Mouse (Mus musculus): ENCODE results near the gene Npc2.

Npc2 gene

DNA sequence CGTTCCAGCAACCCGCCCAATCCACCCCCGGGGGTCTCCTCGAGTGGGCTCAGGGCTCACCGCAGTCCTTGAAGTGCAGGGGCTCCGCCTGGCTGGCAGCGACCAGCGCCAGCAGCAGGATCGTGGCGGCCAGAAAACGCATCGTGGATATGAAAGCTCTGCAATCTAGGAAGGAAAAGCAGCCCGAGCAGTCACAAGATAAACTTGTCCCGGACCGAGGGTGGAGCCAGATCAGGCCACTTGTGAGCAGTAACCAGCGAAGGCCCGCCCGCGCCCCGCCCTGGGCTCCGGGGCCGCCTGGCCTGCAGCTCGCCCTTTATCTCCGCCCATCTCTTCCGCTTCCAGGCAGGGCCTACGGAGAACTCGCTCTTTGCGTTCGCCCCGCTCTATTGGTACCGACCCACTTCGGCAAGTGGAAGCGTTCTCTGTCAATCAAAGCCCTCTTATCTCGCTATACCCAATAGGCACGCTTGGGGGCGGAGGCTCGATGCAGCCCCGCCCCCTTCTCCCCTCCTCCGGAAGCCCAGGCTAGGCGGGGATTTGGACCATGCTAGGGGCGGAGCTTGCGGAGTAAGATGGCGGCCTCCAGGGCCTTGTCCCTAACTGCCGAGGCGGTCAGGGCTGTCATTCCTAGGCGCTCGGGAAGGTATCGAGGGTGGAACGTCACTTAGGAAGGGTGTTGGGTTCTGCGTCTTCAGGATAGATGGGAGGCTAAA lies at the start of gene Npc2, which contains the start of gene Isca2:
Npc2 (minus strand) TSS at position 427 of the 716 bp plus-strand sequence.
Isca2 (plus strand) TSS at position 526 of the 716 bp plus-strand sequence.
- peak; percentile 94 to 95 for DNase-seq

DNA sequence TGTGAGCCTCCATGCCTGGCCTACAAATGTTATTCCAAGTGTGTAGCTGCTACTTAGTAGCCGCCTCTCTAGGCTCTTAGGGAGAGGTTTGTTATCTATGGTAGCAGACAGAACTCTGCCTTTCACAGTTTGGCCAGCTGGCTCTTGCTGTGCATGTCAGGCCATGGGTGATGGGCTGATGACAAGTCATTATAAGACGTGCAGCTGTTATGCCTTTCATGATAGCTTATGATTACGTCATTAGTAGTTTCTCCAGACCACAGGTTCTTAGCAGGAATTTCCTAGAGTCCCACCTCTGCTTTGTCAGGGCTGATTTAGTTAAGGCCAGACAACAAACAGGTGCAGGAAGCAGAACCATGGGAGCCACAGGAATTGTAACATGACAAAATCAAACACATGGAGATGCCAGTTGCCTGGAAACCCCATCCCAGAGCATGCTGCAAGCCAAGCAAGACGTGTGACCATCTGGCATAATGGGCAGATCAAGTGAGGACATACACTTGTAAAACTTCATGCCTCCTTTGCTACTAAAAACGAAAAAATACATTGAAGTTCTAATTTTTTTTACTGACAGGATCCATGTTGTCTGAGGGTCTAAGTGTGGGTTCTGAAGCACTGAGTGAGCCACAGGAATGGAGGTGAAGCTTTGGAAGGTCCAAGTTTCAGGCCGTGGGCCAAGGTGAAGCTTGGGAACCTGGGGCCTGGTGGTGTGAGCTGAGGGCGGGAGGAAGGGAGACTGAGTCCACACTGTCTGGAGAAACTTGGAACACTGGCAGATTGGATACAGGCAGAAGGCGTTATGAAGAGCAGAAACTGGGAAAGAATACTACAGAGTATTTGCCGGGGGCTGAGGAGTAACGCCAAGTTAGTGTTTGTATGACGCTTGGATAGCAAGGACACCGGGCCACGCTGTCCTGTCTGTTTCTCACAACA lies 46.5 kb upstream of the Npc2 start:
- no peak for DNase-seq

DNA sequence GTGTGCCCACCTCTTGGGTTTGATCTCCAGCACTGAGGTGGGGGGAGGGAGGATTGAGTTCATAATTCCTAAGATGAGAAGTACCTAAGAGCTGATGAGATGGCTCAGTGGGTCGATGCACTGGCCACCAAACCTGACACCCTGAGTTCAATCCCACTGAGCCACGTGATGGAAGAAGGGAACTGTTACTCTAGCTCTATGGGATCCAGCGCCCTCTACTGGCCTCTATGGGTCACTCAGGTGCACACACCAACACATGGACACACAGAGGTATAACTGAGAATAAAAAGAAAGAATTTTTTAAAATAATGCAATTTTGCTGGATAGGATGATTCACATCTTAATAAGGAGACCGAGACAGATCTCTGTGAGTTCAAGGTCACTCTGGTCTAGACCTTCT lies 45.5 kb upstream of the Npc2 start:
- no peak for DNase-seq

DNA sequence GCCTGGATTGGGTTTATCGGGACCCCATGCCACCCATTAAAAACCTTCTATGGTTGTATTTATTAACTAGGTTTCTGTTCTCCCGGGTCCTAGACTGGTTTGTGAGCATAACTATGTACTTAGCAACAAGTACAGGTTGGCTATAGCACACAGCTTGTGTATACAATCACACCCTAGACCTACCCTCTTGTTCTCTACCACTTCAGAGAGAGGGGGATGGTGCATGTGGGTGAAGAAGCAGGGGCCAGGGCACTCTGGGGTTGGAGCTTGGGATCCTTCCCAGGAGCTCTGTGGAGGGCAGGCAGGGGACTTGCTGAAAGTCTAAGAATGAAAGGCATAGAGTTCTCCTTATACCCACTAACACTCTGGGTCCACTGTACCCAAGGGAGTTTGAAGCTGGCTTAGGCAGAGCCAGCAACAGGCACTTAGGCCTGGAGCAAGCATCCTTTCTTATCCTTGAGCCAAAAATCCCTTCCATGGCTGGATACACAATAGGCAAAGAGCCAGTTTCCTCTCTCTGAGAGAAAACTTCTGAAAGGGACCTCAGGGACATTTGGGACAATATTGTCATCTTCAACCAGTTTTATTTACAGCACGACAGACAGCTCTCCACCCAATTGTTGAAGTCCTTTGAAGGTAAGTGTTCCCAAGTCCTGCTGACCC lies 41.8 kb upstream of the Npc2 start:
- no peak for DNase-seq

DNA sequence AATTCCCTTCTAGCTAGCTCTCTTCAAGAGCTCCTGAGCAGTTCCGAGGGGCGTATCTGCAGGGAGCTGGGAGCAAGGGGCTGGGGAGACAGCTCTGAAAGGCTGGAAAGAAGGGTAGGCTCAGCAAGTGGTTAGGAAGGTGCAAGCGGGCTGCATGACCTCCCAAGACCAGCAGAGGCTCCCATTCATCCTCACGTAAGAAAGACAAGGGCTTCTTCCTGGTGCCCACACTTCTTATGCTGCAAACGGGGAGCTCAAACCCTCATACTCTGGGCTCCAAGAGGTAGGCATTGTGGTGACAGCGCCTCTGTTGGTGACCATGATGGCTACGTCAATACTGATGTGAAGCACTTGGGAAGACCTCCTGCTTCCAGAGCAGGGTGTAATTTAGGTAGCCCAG lies 40.8 kb upstream of the Npc2 start:
- no peak for DNase-seq

DNA sequence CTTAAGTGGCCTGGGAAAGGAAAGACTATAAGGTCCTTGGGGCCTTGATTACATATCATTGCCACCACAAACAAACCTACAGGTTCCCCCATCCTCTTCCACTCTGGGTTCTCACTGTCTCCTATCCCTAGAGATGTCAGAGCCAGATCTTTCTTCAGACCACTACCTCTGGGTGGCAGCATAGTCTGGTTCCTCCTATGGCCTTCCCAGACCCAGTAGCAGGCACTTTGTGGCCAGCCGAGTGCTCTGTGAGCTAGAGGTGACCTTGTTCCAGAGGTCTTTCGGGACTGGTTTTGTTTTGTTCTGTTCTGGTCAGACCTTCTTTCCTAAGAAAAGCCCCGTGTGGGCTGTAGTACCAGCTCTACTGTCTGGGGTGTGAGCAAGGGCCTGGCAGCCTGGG lies 39.1 kb upstream of the Npc2 start:
- DNase-seq, result no peak

DNA sequence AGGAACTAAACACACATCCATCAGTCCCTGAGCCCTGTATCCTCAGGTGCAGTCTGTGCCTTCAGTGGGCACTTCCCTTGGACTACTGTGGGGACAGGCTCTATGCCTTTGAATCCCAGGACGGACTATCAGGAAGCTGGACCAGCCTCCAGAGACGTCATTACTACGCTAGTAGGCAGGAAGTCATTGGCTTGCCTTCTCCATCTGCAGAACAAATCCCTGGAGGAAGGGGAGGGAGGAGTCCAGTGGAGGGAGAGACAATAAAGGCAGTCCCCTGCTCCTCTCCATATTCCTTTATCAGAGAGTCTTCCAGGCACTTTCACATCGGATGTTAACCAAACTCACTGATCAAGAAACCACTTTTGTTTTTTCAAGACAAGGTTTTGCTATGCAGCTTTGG lies 38.6 kb upstream of the Npc2 start:
- DNase-seq, result no peak

DNA sequence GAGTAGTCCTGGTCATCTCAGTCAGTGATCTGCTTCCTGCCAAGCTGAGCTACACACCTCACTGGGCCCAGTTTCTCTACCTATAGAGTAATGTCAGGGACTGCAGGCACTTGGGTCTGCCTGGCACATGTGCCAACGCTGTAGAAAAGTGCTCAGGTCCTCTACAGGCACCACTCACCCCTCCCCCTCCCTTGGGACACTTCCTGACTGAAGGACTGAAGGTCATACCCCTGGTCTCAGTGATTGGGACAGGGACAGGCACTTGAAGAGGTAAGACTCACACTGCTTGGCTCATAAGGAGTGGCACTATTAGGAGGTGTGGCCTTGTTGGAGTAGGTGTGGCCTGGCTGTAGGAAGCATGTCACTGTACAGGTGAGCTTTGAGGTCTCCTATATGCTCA lies 37.9 kb upstream of the Npc2 start:
- no peak for DNase-seq

DNA sequence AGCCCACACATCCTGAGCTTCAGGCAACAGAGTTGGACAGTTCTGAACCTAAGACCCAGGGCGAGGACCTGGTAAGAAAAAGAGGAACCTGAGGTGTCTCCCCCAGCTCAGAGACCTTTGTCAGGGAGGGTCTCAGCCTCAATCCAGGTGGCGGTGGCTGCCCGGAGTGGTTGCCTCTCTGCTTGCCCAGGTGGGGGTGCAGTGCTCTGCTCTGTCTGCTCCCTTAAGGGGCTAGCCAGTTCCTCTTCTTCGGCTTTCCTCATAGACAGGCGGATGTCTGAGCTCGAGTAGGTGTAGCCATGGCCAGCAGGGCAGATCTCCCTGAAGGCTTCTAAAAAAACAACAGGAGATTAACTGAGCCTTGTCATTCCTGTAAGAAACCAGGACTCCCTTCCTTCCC lies 36.1 kb upstream of the Npc2 start:
- peak in 1 of 2 experiments; percentile 11 for DNase-seq

DNA sequence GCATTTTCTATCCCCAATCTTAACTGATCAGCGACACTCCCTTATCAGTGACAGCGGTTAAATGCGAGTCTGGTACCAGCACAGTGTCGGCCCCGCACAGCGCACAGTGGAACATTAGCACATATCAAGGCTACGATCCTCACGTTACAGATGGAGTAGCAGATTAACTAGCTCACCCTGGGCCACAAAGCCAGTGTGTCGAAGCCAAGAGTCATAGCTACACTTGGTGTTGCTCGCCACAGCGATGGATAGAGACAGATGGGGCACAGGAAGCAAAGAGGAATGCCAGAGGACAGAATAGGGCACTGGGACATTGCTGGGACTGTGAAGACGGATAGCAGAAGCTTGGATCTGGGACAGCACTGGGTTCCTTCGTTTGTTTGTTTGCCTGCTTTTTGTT lies 34.4 kb upstream of the Npc2 start:
- DNase-seq, result no peak

DNA sequence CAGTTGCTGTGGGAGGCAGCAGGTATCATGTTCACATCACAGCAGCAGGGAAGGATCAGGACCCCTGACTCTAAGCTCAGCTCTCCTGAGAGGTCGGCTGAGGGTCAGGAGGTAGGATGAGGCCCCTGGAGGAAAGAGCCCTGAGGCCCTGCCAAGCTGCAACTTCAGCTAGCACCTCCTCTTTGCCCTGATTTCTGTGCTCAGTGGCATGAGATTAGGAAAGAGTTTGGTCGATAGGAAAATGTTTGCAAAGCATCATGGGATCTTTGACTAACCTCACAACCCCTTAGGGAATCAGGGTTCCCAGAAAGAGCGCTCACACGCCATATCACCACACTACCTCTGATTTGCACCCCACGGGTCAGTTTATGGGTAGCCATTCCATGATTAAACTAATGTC lies 33.8 kb upstream of the Npc2 start:
- no peak for DNase-seq

DNA sequence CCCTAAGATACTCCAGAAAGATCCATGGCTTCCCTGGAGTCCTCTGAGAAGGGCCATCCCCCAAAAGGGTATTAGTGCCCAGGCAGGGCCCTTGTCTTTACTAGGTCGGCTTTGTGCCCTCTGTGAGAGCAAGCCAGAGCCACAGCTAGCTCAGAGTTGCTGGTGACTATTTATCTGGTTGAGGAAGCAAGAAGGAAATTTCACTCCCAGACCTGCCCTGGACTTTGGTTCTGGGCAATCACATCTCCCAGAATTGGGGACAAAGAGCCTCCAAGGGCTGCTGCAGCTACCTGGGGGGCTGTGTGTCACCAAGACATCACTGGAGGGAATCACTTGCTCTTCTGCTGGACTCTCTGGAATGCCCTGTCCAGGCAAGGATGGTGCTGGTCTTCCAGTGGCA lies 33.1 kb upstream of the Npc2 start:
- no peak for DNase-seq

DNA sequence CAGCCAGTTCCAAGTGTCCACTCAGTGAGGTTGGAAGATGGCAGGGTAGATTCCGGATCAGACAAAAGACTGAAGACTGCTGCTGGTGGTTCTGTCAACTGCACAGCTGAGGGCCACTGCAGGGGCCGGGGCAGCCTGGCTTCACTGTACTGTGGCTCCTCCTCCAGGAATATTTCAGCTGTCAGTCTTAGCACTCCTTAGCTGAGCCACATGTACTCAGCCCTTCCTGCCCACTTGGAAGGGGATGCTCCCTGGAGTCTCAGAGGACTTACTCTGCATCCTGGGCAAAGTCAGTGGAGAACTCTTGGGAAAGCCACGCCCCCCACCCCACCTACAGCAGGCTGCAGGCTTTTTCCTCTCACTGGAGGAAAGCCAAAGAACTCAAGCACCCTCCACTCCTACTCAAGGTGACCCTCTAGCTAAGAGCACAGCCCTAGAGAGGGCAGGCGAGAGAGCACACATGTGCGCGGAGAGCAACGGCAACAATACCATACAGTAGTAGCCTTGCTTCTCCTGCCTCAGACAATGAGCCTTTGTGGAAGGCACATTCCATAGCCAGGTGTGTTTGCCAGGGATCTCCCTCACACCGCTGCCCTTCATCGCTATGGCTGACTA lies 32.4 kb upstream of the Npc2 start:
- DNase-seq, result no peak

DNA sequence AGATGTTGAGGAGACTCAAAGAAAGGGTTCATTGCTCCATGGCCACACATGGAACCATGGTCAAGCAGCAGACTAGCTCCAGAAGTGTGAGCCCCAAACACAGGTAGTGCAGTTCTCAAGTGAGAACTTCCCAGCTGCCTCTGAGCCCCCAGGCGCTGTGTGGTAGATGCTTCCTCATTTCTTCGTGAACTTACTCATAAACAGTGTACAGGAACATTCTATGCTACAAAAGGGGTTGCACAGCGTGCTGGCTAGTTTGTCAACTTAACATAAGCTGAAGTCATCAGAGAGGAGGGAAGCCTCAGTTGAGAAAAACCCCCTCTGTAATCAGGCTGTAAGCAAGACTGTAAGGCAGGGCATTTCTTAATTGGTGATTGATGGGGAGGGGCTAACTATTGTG lies 29.7 kb upstream of the Npc2 start:
- no peak for DNase-seq

DNA sequence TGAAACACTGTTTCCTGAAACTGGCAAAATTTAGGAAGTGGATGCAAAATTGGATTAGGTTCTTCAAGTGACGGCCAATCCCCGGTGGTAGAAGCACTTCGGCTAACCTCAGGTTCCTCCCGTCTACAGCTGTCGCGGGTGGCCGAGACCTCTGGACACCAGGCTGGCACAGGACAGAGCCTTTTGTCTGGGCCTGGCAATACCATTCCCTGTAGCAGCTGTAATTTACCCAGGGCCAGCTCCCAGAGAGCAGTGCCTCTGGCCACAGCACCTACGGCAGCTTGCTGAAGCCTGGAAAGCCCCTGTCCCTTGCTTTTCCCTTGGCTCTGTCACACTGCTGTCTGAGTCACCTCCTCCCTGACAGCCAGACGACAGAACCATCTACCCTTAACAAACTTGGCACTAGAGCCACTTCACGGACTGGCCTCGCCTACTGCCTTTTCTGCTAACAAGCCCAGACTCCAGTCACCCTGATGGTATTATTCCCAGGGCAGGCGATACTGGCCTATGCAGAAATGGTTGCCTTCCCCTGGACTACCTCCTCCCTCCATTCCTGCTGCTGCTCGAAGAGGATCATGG lies 28.7 kb upstream of the Npc2 start:
- DNase-seq, result no peak

DNA sequence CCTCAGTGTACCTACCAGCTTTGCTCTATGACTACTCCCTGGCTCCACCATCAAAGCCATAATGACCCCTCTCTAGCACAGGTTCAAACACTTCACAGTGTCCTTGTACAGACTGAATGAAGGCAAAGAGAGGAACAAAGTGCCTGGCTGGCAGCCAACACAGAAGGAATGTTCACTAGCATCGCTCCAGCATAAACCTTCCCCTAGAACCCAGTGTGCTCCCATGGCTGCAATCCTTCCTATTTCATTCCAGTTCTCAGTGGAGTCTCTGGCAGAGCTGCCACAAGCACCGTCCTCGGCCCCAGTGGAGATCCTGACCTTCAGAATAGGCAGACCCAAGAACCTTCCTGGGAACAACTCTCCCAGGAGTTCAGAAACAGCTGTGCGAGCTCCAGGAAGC lies 27.5 kb upstream of the Npc2 start:
- DNase-seq, result no peak

DNA sequence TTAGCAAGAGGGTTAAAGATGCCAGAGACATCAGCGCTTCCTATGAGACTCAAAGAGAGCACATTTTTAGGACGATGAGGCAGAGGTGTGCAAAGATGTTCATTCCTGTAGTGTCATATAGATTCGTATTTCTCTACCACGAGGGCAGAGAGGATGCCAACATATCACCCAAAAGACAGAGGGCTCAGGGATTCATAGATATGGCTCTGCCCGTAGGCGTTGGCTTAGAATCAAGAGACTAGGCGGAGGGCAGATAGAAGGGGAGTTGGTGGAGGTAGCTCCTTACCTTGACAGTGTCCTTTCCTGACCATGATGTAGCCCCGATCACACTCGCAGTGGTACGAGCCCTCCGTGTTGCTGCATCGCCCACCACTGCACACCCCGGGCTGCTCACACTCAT lies 26.1 kb upstream of the Npc2 start:
- no peak for DNase-seq

DNA sequence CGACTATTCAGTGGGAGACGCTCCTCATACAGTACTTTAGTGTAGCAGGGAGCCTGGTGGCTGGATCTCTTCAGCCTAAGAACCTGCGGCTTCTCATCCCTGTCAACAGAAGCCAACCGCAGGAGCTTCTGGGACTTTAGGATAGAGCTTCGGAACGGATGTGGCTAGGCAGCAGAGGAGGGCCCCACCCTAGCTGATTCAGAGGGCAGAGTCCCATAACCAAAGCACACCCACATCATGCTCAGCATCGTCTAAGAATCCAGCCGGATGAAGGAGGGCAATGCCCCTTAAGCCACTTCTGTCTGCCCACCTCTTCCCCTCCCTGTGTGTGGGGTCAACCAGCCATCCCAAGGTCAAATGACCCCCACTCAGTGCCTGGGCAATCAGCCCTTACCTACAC lies 21.7 kb upstream of the Npc2 start:
- DNase-seq, result no peak

DNA sequence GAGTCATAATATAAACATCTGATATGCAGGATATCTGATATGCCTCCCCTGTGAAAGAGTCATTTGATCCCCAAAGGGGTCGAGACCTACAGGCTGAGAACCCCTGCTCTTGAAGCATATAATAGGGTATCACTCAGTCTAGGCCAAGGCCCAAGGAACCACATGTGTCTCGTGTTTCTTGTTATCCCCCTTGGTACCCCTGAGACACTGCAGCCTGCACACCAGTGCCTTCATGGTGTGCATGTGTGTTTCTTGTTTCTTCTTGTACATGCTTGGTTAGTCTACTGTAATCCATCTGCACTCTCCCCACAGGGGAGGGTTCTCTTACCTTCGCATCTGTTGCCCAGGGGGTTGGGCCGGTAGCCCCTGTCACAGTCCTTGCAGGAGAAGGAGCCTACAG lies 19.7 kb upstream of the Npc2 start:
- DNase-seq, result no peak

DNA sequence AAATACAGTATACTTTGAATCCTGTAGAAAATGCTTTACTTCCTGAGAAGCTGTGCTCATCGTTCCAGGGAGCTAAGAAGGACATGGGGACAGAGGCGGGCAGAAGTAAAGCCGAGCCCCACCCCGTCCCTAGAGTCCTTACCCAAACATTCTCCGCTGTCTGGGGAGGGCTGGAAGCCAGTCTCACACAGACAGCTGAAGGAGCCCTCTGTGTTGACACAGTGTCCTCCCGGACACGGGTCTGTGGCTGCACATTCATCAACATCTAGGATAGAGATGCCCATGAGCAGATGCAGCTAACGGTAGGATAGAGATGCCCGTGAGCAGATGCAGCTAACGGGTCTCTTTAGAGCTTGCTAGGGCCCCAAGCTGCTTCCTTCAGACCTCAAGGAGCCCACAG lies 17.9 kb upstream of the Npc2 start:
- DNase-seq, result no peak

DNA sequence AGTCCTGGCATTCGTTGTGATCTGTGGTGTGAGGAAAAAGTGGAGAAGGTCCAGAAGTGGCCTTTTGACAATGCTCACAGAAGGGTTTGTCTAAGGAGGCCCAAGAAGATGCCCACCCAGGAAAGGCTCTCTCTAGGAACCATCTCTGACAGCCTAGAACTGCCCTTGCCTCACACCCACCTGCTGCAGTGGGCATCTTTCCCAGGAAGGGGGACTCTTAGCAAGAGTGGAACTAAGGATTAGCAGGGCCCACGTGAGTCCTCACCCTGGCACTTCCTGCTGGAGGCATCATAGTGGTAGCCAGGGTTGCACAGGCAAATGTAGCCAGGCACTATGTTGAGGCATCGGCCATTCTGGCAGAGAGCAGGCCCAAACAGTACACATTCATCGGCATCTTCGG lies 13.1 kb upstream of the Npc2 start:
- DNase-seq, result no peak

DNA sequence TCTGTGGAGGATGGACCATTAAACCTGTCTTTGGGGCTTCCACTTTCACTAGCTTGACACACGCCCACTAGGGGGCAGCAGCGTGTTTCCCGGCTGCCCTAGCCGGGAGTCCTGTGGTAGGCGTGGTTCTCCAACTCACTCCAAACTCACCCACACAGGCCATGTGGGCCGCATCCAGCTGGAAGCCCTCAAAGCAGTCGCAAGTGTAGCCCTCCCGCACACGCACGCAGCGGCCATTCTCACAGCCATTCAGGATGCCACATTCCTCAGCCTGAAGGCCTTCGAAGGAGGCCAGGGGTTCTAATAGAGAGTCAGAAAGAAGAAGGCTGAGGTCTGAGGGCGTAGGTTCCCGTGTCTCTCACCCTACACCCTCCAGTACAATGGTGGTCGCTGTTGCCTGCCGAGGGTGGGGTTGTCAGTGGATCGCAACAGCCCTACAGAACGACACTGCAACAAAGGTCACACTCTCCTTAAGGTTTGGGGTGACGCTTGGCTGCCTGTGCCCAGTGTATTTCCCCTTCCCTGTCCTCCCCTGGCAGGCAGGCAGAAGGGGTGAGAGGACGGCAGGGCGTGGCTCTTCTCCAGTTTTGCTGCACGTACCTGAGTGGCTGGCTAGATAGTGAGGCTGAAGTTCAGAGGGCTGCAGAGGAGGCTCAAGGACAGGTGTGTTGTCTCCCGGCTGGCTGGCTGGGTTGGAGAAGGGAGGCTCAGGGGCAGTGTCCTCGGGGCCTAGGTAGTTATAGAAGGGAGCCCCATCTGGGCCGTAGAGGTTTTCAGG lies 11.8 kb upstream of the Npc2 start:
- DNase-seq, result peak; percentile 85

All from B cell, adult 2 months (primary cell).